Mouse (Mus musculus) thymus, adult 2 months (tissue): ENCODE results near the gene Timm10.

Experiments used
- CTCF ChIP-seq: fragments of 200-500 bp; IDR thresholded peaks from 2 replicates; pipeline ENCODE4 v1.5.1; 2012; ENCODE audit warnings: mild to moderate bottlenecking, control low read depth, low read length, moderate library complexity, borderline replicate concordance; ENCODE audit not compliant: control insufficient read depth, poor library complexity, insufficient read depth; ENCODE audit errors: extremely low read depth
- POLR2A ChIP-seq: fragments of 200-500 bp; IDR thresholded peaks from 2 replicates; pipeline ENCODE4 v1.6.1; 2012; ENCODE audit warnings: mild to moderate bottlenecking, low read length, control low read depth, moderate library complexity; ENCODE audit not compliant: control insufficient read depth, poor library complexity, insufficient read depth; ENCODE audit errors: extremely low read depth

DNA sequence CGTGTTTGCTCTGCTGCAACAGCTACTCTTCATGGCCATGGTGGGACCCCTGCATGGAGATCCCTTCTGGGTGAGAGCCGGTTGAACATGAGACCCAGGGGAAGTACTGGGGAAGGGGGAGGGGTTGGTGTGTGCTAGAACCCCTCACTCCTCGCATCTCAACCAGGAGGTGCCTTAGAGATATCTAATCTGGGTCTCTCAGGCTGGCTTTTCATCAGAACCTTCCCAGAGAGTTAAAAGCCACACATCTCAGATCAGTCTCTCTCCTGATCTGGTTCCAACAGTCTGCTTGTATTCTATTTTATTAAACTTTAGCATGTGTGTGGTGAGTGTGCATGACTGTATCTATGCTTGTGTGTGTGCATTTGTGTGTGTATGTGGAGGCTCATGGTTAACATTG lies 34.6 kb downstream of the Timm10 start:
- TF ChIP-seq POLR2A (no peak), CTCF (no peak)
